19 mouse cellular contexts compared by ENCODE assay signal in genomic region chr6:90821916-90822602, GRCm38 (mm10).
DNase-seq lines count a peak whose midpoint lies in the region; ATAC-seq and TF ChIP-seq lines count a peak whose summit lies in the region.
"Had no signal": no experiment of that assay in that cellular context is flagged by ENCODE, and none has a peak within 500 bp of the region (broad histone marks: within the 10 kb centered on the region; RNA-seq: fewer than 3 reads in every experiment).

No protein-coding gene starts in this region.

- no peaks in the 10 kb centered on the region for H3K9me3 ChIP-seq in forebrain, embryonic 11.5 days (ENCODE audit: control insufficient read depth, low read length)
- no peaks in the 10 kb centered on the region for H3K9me3 ChIP-seq in forebrain, embryonic 10.5 days
- H3K9me3 ChIP-seq in forebrain, postnatal 0 days (ENCODE audit: low read length) = no peaks in the 10 kb centered on the region
- no peaks in the 10 kb centered on the region for H3K9me3 ChIP-seq in midbrain, embryonic 16.5 days (replicated peaks; ENCODE audit: control insufficient read depth, low read length, poor library complexity, severe bottlenecking)
- H3K9me3 ChIP-seq: heart, embryonic 12.5 days; kidney, embryonic 15.5 days; midbrain, embryonic 10.5 days; neural tube, embryonic 13.5 days had no signal

- no peak overlapping the region for H3K4me3 ChIP-seq in forebrain, embryonic 11.5 days (ENCODE audit: low read depth, low read length)
- H3K4me3 ChIP-seq in forebrain, embryonic 10.5 days = no peak overlapping the region
- no peak overlapping the region for H3K4me3 ChIP-seq in layer of hippocampus, adult 2 months
- no peak overlapping the region for H3K4me3 ChIP-seq in forebrain, postnatal 0 days (ENCODE audit: low read depth, low read length)
- no peak overlapping the region for H3K4me3 ChIP-seq in midbrain, embryonic 16.5 days (ENCODE audit: low read depth, low read length)
- H3K4me3 ChIP-seq: heart, embryonic 12.5 days; kidney, embryonic 15.5 days; midbrain, embryonic 10.5 days; neural tube, embryonic 13.5 days had no signal

- H3K27ac ChIP-seq in forebrain, embryonic 11.5 days (ENCODE audit: low read depth, low read length) = peak overlapping the region; percentile 25; the same call in 1 of the 2 replicates
- no peak overlapping the region for H3K27ac ChIP-seq in forebrain, embryonic 10.5 days
- 0 out of 2 replicates have a peak overlapping the region, but pooled peaks have one; percentile 19 for H3K27ac ChIP-seq in layer of hippocampus, adult 2 months
- peak overlapping the region; percentile 70 for H3K27ac ChIP-seq in forebrain, postnatal 0 days (ENCODE audit: low read depth, low read length)
- H3K27ac ChIP-seq in midbrain, embryonic 16.5 days (ENCODE audit: low read length) = no peak overlapping the region
- H3K27ac ChIP-seq: kidney, embryonic 15.5 days; midbrain, embryonic 10.5 days; neural tube, embryonic 13.5 days had no signal

- no peak; the same call in 1 of the 2 replicates for ATAC-seq in forebrain, embryonic 11.5 days (replicated peaks; ENCODE audit: low FRiP score)
- peak; percentile 85 for ATAC-seq in forebrain, postnatal 0 days
- ATAC-seq in midbrain, embryonic 16.5 days = no peak
- ATAC-seq: intestine, embryonic 16.5 days had no signal

- H3K4me2 ChIP-seq in forebrain, embryonic 11.5 days (ENCODE audit: low read depth, low read length, severe bottlenecking) = no peak overlapping the region
- H3K4me2 ChIP-seq in forebrain, postnatal 0 days (ENCODE audit: low read depth) = no peak overlapping the region
- no peak overlapping the region for H3K4me2 ChIP-seq in midbrain, embryonic 16.5 days (ENCODE audit: low read length)
- H3K4me2 ChIP-seq: heart, embryonic 12.5 days; kidney, embryonic 15.5 days; neural tube, embryonic 13.5 days had no signal

- H3K36me3 ChIP-seq in forebrain, embryonic 11.5 days (ENCODE audit: control insufficient read depth, insufficient read depth, low read length) = no peaks in the 10 kb centered on the region
- H3K36me3 ChIP-seq in forebrain, embryonic 10.5 days (replicated peaks) = no peaks in the 10 kb centered on the region
- no peaks in the 10 kb centered on the region for H3K36me3 ChIP-seq in forebrain, postnatal 0 days (ENCODE audit: insufficient read depth)
- H3K36me3 ChIP-seq in midbrain, embryonic 16.5 days (ENCODE audit: control insufficient read depth, insufficient read depth, low read length) = no peaks in the 10 kb centered on the region
- H3K36me3 ChIP-seq: heart, embryonic 12.5 days; kidney, embryonic 15.5 days; midbrain, embryonic 10.5 days; neural tube, embryonic 13.5 days had no signal

- H3K27me3 ChIP-seq in forebrain, embryonic 11.5 days (ENCODE audit: control insufficient read depth, insufficient read depth, low read length) = no peaks in the 10 kb centered on the region
- H3K27me3 ChIP-seq in forebrain, embryonic 10.5 days (ENCODE audit: poor library complexity, severe bottlenecking) = no peaks in the 10 kb centered on the region
- H3K27me3 ChIP-seq in forebrain, postnatal 0 days (ENCODE audit: insufficient read depth, low read length) = no peaks in the 10 kb centered on the region
- no peaks in the 10 kb centered on the region for H3K27me3 ChIP-seq in midbrain, embryonic 16.5 days (ENCODE audit: control insufficient read depth, insufficient read depth, low read depth, low read length)
- H3K27me3 ChIP-seq: heart, embryonic 12.5 days; kidney, embryonic 15.5 days; neural tube, embryonic 13.5 days had no signal

- 36% methylated on average over 4 of the region's 4 CpGs for WGBS in forebrain, embryonic 11.5 days
- WGBS in forebrain, embryonic 10.5 days = 45% methylated on average over 4 of the region's 4 CpGs
- WGBS in forebrain, postnatal 0 days = 30% methylated on average over 4 of the region's 4 CpGs
- WGBS in midbrain, embryonic 16.5 days = 46% methylated on average over 4 of the region's 4 CpGs

- no peak for TF ChIP-seq CTCF in layer of hippocampus, adult 2 months (conservative IDR thresholded peaks at IDR 0.05)
- TF ChIP-seq CTCF in brain, embryonic 14.5 days (IDR thresholded peaks at IDR 0.05; ENCODE audit: borderline replicate concordance, extremely low read depth, insufficient read depth, insufficient read length) = no peak
- no peak for TF ChIP-seq CTCF in forebrain, postnatal 0 days (IDR thresholded peaks at IDR 0.05; ENCODE audit: low read depth)

- TF ChIP-seq POLR2A in brain, embryonic 14.5 days (IDR thresholded peaks at IDR 0.05; ENCODE audit: borderline replicate concordance, extremely low read depth, insufficient read depth, insufficient read length, poor library complexity, severe bottlenecking) = no peak

- H3K4me1 ChIP-seq in forebrain, embryonic 11.5 days (replicated peaks; ENCODE audit: control insufficient read depth, insufficient read depth, low read length) = no peaks in the 10 kb centered on the region
- H3K4me1 ChIP-seq in forebrain, embryonic 10.5 days = peaks cover 7% of the 10 kb centered on the region
- no peaks in the 10 kb centered on the region for H3K4me1 ChIP-seq in forebrain, postnatal 0 days (ENCODE audit: insufficient read depth)
- no peaks in the 10 kb centered on the region for H3K4me1 ChIP-seq in midbrain, embryonic 16.5 days (ENCODE audit: control insufficient read depth, insufficient read depth, low read length)
- H3K4me1 ChIP-seq: kidney, embryonic 15.5 days had no signal

- no peak for DNase-seq in forebrain, embryonic 11.5 days (ENCODE audit: low spot score)
- DNase-seq in forebrain, embryonic 10.5 days (ENCODE audit: extremely low spot score, low spot score) = no peak
- peak; percentile 54 to 69 for DNase-seq in layer of hippocampus, adult 2 months (ENCODE audit: low spot score in 2 of 2)
- no peak for DNase-seq in layer of hippocampus, postnatal 10 days (ENCODE audit: low spot score in 2 of 2)
- DNase-seq in brain, embryonic 14.5 days (ENCODE audit: low read depth) = peak; percentile 82
- DNase-seq in forebrain, postnatal 0 days = peak; percentile 57
- no peak for DNase-seq in lung, postnatal 4 days
- DNase-seq: adrenal gland, postnatal 10 days; cerebellum, postnatal 10 days; gastrocnemius, postnatal 36 days; left cerebral cortex, postnatal 4 days; lung, adult 18-20 months; spleen, adult 18-20 months had no signal

- H3K9ac ChIP-seq in forebrain, embryonic 11.5 days (ENCODE audit: low read length) = no peak overlapping the region
- no peak overlapping the region for H3K9ac ChIP-seq in forebrain, postnatal 0 days
- no peak overlapping the region for H3K9ac ChIP-seq in midbrain, embryonic 16.5 days (ENCODE audit: low read depth, low read length)
- H3K9ac ChIP-seq: heart, embryonic 12.5 days; kidney, embryonic 15.5 days; neural tube, embryonic 13.5 days had no signal

Comparison
In these comparisons a context has a peak if more than half of its experiments do, and no peak if none do; other contexts are left out.
1. DNase-seq: peak in layer of hippocampus, adult 2 months (2 of 2), brain, embryonic 14.5 days (single experiment) and forebrain, postnatal 0 days (single experiment); none in forebrain, embryonic 11.5 days (single experiment), forebrain, embryonic 10.5 days (single experiment), layer of hippocampus, postnatal 10 days (0 of 2) and lung, postnatal 4 days (0 of 2).
2. H3K27ac ChIP-seq: peak in forebrain, embryonic 11.5 days (single experiment), layer of hippocampus, adult 2 months (single experiment) and forebrain, postnatal 0 days (single experiment); none in forebrain, embryonic 10.5 days (single experiment) and midbrain, embryonic 16.5 days (single experiment).